ENCODE assay signal across 23 mouse cellular contexts in genomic region chr4:93199811-93200210, GRCm38 (mm10).
DNase-seq lines count a peak whose midpoint lies in the region; ATAC-seq and TF ChIP-seq lines count a peak whose summit lies in the region.
"Had no signal": no experiment of that assay in that cellular context is flagged by ENCODE, and none has a peak within 500 bp of the region (broad histone marks: within the 10 kb centered on the region; RNA-seq: fewer than 3 reads in every experiment).

No protein-coding gene starts in this region.

- H3K9ac ChIP-seq in limb, embryonic 14.5 days (ENCODE audit: low read depth, low read length, severe bottlenecking), result no peak overlapping the region
- H3K9ac ChIP-seq in neural tube, embryonic 13.5 days, result no peak overlapping the region
- H3K9ac ChIP-seq in neural tube, embryonic 14.5 days (replicated peaks; ENCODE audit: low read depth, low read length), result no peak overlapping the region
- H3K9ac ChIP-seq: embryonic facial prominence, embryonic 13.5 days; embryonic facial prominence, embryonic 15.5 days; forebrain, embryonic 12.5 days had no signal

- DNase-seq in limb, embryonic 14.5 days (ENCODE audit: low spot score), result peak; percentile 5
- no peak for DNase-seq in limb, embryonic 10.5 days (ENCODE audit: low spot score)
- no peak for DNase-seq in neural tube, embryonic 10.5 days (ENCODE audit: extremely low spot score, low spot score)
- DNase-seq in frontal cortex, postnatal 25 days (ENCODE audit: low spot score in 2 of 2), result no peak
- DNase-seq: adrenal gland, adult 2 months; adrenal gland, postnatal 10 days; adrenal gland, postnatal 25 days; cerebellum, adult 11-12 months; cerebellum, adult 2 months; cerebellum, adult 9-11 months; cerebellum, postnatal 14 days; cerebellum, postnatal 36 days; embryo, embryonic 11 days had no signal

- no peak for TF ChIP-seq POLR2A in limb, embryonic 14.5 days (IDR thresholded peaks at IDR 0.05; ENCODE audit: borderline replicate concordance, extremely low read depth, insufficient read depth, insufficient read length)

- H3K27ac ChIP-seq in limb, embryonic 14.5 days (replicated peaks; ENCODE audit: low read depth, low read length), result no peak overlapping the region
- no peak overlapping the region for H3K27ac ChIP-seq in limb, embryonic 10.5 days
- no peak overlapping the region for H3K27ac ChIP-seq in neural tube, embryonic 13.5 days (replicated peaks)
- H3K27ac ChIP-seq in neural tube, embryonic 14.5 days (ENCODE audit: low read depth, low read length), result no peak overlapping the region
- H3K27ac ChIP-seq: embryonic facial prominence, embryonic 13.5 days; embryonic facial prominence, embryonic 15.5 days; forebrain, embryonic 10.5 days; forebrain, embryonic 12.5 days had no signal

- 36% methylated on average over 2 of the region's 2 CpGs for WGBS in limb, embryonic 14.5 days
- WGBS in limb, embryonic 10.5 days, result 85% methylated on average over 2 of the region's 2 CpGs
- WGBS in neural tube, embryonic 13.5 days, result 30% methylated on average over 2 of the region's 2 CpGs
- 37% methylated on average over 2 of the region's 2 CpGs for WGBS in neural tube, embryonic 14.5 days

- no peaks in the 10 kb centered on the region for H3K36me3 ChIP-seq in limb, embryonic 14.5 days (ENCODE audit: control insufficient read depth, insufficient read depth, low read length)
- H3K36me3 ChIP-seq in limb, embryonic 10.5 days, result no peaks in the 10 kb centered on the region
- no peaks in the 10 kb centered on the region for H3K36me3 ChIP-seq in neural tube, embryonic 13.5 days
- H3K36me3 ChIP-seq in neural tube, embryonic 14.5 days (ENCODE audit: control insufficient read depth, insufficient read depth, low read length), result no peaks in the 10 kb centered on the region
- H3K36me3 ChIP-seq: embryonic facial prominence, embryonic 13.5 days; embryonic facial prominence, embryonic 15.5 days; forebrain, embryonic 10.5 days; forebrain, embryonic 12.5 days had no signal

- no peaks in the 10 kb centered on the region for H3K9me3 ChIP-seq in limb, embryonic 14.5 days (ENCODE audit: control insufficient read depth, low read length)
- H3K9me3 ChIP-seq in limb, embryonic 10.5 days (replicated peaks), result no peaks in the 10 kb centered on the region
- H3K9me3 ChIP-seq in neural tube, embryonic 13.5 days, result no peaks in the 10 kb centered on the region
- no peaks in the 10 kb centered on the region for H3K9me3 ChIP-seq in neural tube, embryonic 14.5 days (ENCODE audit: control insufficient read depth, low read length)
- H3K9me3 ChIP-seq: embryonic facial prominence, embryonic 13.5 days; embryonic facial prominence, embryonic 15.5 days; forebrain, embryonic 10.5 days; forebrain, embryonic 12.5 days had no signal

- H3K4me1 ChIP-seq in limb, embryonic 14.5 days (ENCODE audit: control insufficient read depth, insufficient read depth, low read length), result no peaks in the 10 kb centered on the region
- no peaks in the 10 kb centered on the region for H3K4me1 ChIP-seq in limb, embryonic 10.5 days
- no peaks in the 10 kb centered on the region for H3K4me1 ChIP-seq in neural tube, embryonic 13.5 days (replicated peaks)
- H3K4me1 ChIP-seq in neural tube, embryonic 14.5 days (ENCODE audit: control insufficient read depth, insufficient read depth, low read length), result no peaks in the 10 kb centered on the region
- H3K4me1 ChIP-seq: embryonic facial prominence, embryonic 13.5 days; embryonic facial prominence, embryonic 15.5 days; forebrain, embryonic 10.5 days; forebrain, embryonic 12.5 days had no signal

- no peak overlapping the region for H3K4me3 ChIP-seq in limb, embryonic 14.5 days (replicated peaks; ENCODE audit: low read length)
- H3K4me3 ChIP-seq in limb, embryonic 10.5 days, result no peak overlapping the region
- no peak overlapping the region for H3K4me3 ChIP-seq in neural tube, embryonic 13.5 days
- no peak overlapping the region for H3K4me3 ChIP-seq in neural tube, embryonic 14.5 days (ENCODE audit: low read depth, low read length)
- H3K4me3 ChIP-seq: embryonic facial prominence, embryonic 13.5 days; embryonic facial prominence, embryonic 15.5 days; erythroblast, embryonic 14.5 days; forebrain, embryonic 10.5 days; forebrain, embryonic 12.5 days had no signal

- no peaks in the 10 kb centered on the region for H3K27me3 ChIP-seq in limb, embryonic 14.5 days (ENCODE audit: control insufficient read depth, insufficient read depth, low read length)
- no peaks in the 10 kb centered on the region for H3K27me3 ChIP-seq in limb, embryonic 10.5 days (ENCODE audit: low read depth, poor library complexity, severe bottlenecking)
- H3K27me3 ChIP-seq in neural tube, embryonic 13.5 days, result no peaks in the 10 kb centered on the region
- no peaks in the 10 kb centered on the region for H3K27me3 ChIP-seq in neural tube, embryonic 14.5 days (ENCODE audit: control insufficient read depth, insufficient read depth, low read length)
- H3K27me3 ChIP-seq: embryonic facial prominence, embryonic 13.5 days; embryonic facial prominence, embryonic 15.5 days; forebrain, embryonic 12.5 days had no signal

- H3K4me2 ChIP-seq in limb, embryonic 14.5 days (replicated peaks; ENCODE audit: low read depth, low read length, severe bottlenecking), result no peak overlapping the region
- no peak overlapping the region for H3K4me2 ChIP-seq in neural tube, embryonic 13.5 days
- H3K4me2 ChIP-seq in neural tube, embryonic 14.5 days (ENCODE audit: low read depth, low read length), result no peak overlapping the region
- H3K4me2 ChIP-seq: embryonic facial prominence, embryonic 13.5 days; embryonic facial prominence, embryonic 15.5 days; forebrain, embryonic 12.5 days had no signal

- no peak for ATAC-seq in limb, embryonic 14.5 days (ENCODE audit: low FRiP score, low read depth)
- peak; percentile 67 for ATAC-seq in neural tube, embryonic 13.5 days (ENCODE audit: low read depth)
- ATAC-seq in neural tube, embryonic 14.5 days (ENCODE audit: low read depth), result peak; percentile 71; the same call in 1 of the 2 replicates
- no peak for ATAC-seq in frontal cortex, adult (ENCODE audit: low TSS enrichment)
- ATAC-seq: forebrain, embryonic 14.5 days; forebrain, embryonic 16.5 days had no signal

Comparison
In these comparisons a context has a peak if more than half of its experiments do, and no peak if none do; other contexts are left out.
1. ATAC-seq: peak in neural tube, embryonic 13.5 days (single experiment) and neural tube, embryonic 14.5 days (single experiment); none in limb, embryonic 14.5 days (single experiment) and frontal cortex, adult (single experiment).